Mouse (Mus musculus) thymus, postnatal 14 days (tissue): ENCODE results near the gene Snx3.

Experiments used
- DNase-seq: peaks from one replicate; pipeline ENCODE4 v3.0.0; 2021

Gene Snx3

GRCm38 (mm10) chr10:42511184-42512135 is 9.6 kb downstream of the Snx3 start:
- DNase-seq = no peak

- DNase-seq = no peak
Measured at GRCm38 (mm10) chr10:42514125-42514524, 12.3 kb downstream of the Snx3 start.

- DNase-seq = peak; percentile 51
Measured at GRCm38 (mm10) chr10:42518363-42518762, 16.5 kb downstream of the Snx3 start.

GRCm38 (mm10) chr10:42521315-42521981 is 19.6 kb downstream of the Snx3 start:
- DNase-seq = no peak

- DNase-seq = no peak
Measured at GRCm38 (mm10) chr10:42522912-42523311, 21.1 kb downstream of the Snx3 start.

- DNase-seq = no peak
Measured at GRCm38 (mm10) chr10:42523556-42524162, 21.8 kb downstream of the Snx3 start.

GRCm38 (mm10) chr10:42525682-42526081 is 23.9 kb downstream of the Snx3 start:
- DNase-seq = no peak

- no peak for DNase-seq
Measured at GRCm38 (mm10) chr10:42533836-42534453, 32.1 kb downstream of the Snx3 start.

- DNase-seq = no peak
Measured at GRCm38 (mm10) chr10:42537571-42538316, 35.9 kb downstream of the Snx3 start.

GRCm38 (mm10) chr10:42545707-42546503 is 44.1 kb downstream of the Snx3 start:
- no peak for DNase-seq

GRCm38 (mm10) chr10:42546507-42546906 is 44.7 kb downstream of the Snx3 start:
- DNase-seq = no peak

- no peak for DNase-seq
Measured at GRCm38 (mm10) chr10:42559581-42560200, 57.9 kb downstream of the Snx3 start.

GRCm38 (mm10) chr10:42562272-42562671 is 60.4 kb downstream of the Snx3 start:
- no peak for DNase-seq

- DNase-seq = no peak
Measured at GRCm38 (mm10) chr10:42572567-42572966, 70.7 kb downstream of the Snx3 start.

GRCm38 (mm10) chr10:42572971-42573370 is 71.1 kb downstream of the Snx3 start:
- no peak for DNase-seq

- DNase-seq = no peak
Measured at GRCm38 (mm10) chr10:42574639-42575038, 72.8 kb downstream of the Snx3 start.

- no peak for DNase-seq
Measured at GRCm38 (mm10) chr10:42577525-42578280, 75.9 kb downstream of the Snx3 start.

GRCm38 (mm10) chr10:42578281-42578675 is 76.4 kb downstream of the Snx3 start:
- DNase-seq = no peak

- DNase-seq = no peak
Measured at GRCm38 (mm10) chr10:42578698-42579474, 77.1 kb downstream of the Snx3 start.
